Mouse (Mus musculus) heart, postnatal 0 days (tissue): Measurements from ENCODE around the gene Lnx2.

Experiments
- CTCF ChIP-seq: IDR thresholded peaks from 2 replicates; pipeline ENCODE4 v1.5.1; 2016; ENCODE audit warnings: antibody characterized with exemption, control low read depth, low read depth
- EP300 ChIP-seq: IDR thresholded peaks from 2 replicates; pipeline ENCODE4 v1.6.1; 2016; ENCODE audit warnings: antibody characterized with exemption, low read depth

GRCm38 (mm10) chr5:147077305-147078034 is 1.1 kb upstream of the Lnx2 start:
- TF ChIP-seq CTCF (no peak), EP300 (no peak)
